Comparison of ENCODE assay signal across 15 mouse cellular contexts in genomic region chr7:128050739-128051138, GRCm38 (mm10). TPM values are rescaled to one million over a fixed set of nuclear protein-coding genes. Genes with fewer than 3 reads are reported as not detected.
DNase-seq lines count a peak whose midpoint lies in the region; ATAC-seq lines count a peak whose summit lies in the region.
"Had no signal": no experiment of that assay in that cellular context is flagged by ENCODE, and none has a peak within 500 bp of the region (broad histone marks: within the 10 kb centered on the region; RNA-seq: fewer than 3 reads in every experiment).

No protein-coding gene starts in this region.

- H3K4me2 ChIP-seq in heart, embryonic 16.5 days (ENCODE audit: low read depth, low read length), result no peak overlapping the region
- H3K4me2 ChIP-seq: midbrain, embryonic 12.5 days had no signal

- no peak overlapping the region for H3K4me3 ChIP-seq in heart, embryonic 16.5 days (ENCODE audit: low read length)
- no peak overlapping the region for H3K4me3 ChIP-seq in midbrain, embryonic 10.5 days
- H3K4me3 ChIP-seq: midbrain, embryonic 12.5 days had no signal

- 52% methylated on average over 4 of the region's 4 CpGs for WGBS in heart, embryonic 16.5 days
- 75% methylated on average over 4 of the region's 4 CpGs for WGBS in midbrain, embryonic 10.5 days

- H3K9me3 ChIP-seq in heart, embryonic 16.5 days (replicated peaks; ENCODE audit: control insufficient read depth, low read length), result no peaks in the 10 kb centered on the region
- no peaks in the 10 kb centered on the region for H3K9me3 ChIP-seq in midbrain, embryonic 10.5 days (replicated peaks)
- H3K9me3 ChIP-seq: midbrain, embryonic 12.5 days had no signal

- no peak for DNase-seq in heart, adult 8-10 months (ENCODE audit: low spot score)
- DNase-seq in A20 (ENCODE audit: low read depth, low spot score), result peak; percentile 31
- DNase-seq in ovary, postnatal 36 days (ENCODE audit: low spot score), result no peak
- DNase-seq in midbrain, embryonic 10.5 days (ENCODE audit: low spot score), result no peak
- DNase-seq in left cerebral cortex, adult 18-20 months (ENCODE audit: low spot score in 2 of 2), result no peak
- DNase-seq: cerebellum, postnatal 14 days; heart, postnatal 4 days; kidney, postnatal 14 days; left cerebral cortex, postnatal 4 days had no signal

- no peaks in the 10 kb centered on the region for H3K27me3 ChIP-seq in heart, embryonic 16.5 days (ENCODE audit: control insufficient read depth, insufficient read depth, low read length)
- no peaks in the 10 kb centered on the region for H3K27me3 ChIP-seq in midbrain, embryonic 10.5 days (ENCODE audit: low read depth, poor library complexity, severe bottlenecking)
- H3K27me3 ChIP-seq: midbrain, embryonic 12.5 days had no signal

- peak; percentile 37 for ATAC-seq in heart, embryonic 16.5 days (replicated peaks; ENCODE audit: extremely low read depth, insufficient read depth, low FRiP score)
- peak; percentile 77 for ATAC-seq in common myeloid progenitor, adult 5-6 weeks (replicated peaks; ENCODE audit: low read depth, poor library complexity, severe bottlenecking)
- ATAC-seq in megakaryocyte-erythroid progenitor cell, adult 5-6 weeks (replicated peaks; ENCODE audit: low FRiP score, low TSS enrichment, poor library complexity, severe bottlenecking), result peak; percentile 43; the same call in 1 of the 2 replicates

- H3K27ac ChIP-seq in heart, embryonic 16.5 days (ENCODE audit: low read length), result no peak overlapping the region
- H3K27ac ChIP-seq in midbrain, embryonic 10.5 days (replicated peaks), result no peak overlapping the region
- H3K27ac ChIP-seq: midbrain, embryonic 12.5 days had no signal

- H3K36me3 ChIP-seq in heart, embryonic 16.5 days (ENCODE audit: control insufficient read depth, insufficient read depth), result no peaks in the 10 kb centered on the region
- no peaks in the 10 kb centered on the region for H3K36me3 ChIP-seq in midbrain, embryonic 10.5 days
- H3K36me3 ChIP-seq: midbrain, embryonic 12.5 days had no signal

- H3K9ac ChIP-seq in heart, embryonic 16.5 days (ENCODE audit: low read length), result no peak overlapping the region
- H3K9ac ChIP-seq: midbrain, embryonic 12.5 days had no signal

- 0 out of 2 replicates have a peak, but pooled peaks cover under 1% of the 10 kb centered on the region for H3K4me1 ChIP-seq in heart, embryonic 16.5 days (ENCODE audit: control insufficient read depth, insufficient read depth, low read length)
- no peaks in the 10 kb centered on the region for H3K4me1 ChIP-seq in midbrain, embryonic 10.5 days
- H3K4me1 ChIP-seq: midbrain, embryonic 12.5 days had no signal

RNA-seq across cellular contexts. Expression of gene Itgam, which starts 11.7 kb away (rescaled TPM):
- 0.98 and 1.2 TPM in 2 replicates for polyA plus RNA-seq in heart, embryonic 16.5 days (2015; fragmentation: Nextera tagmentation; extraction: Ambion mirVana)
- total RNA-seq in heart, adult 8-10 months (2022), result 10 to 100 TPM in 1 of 4 experiments, 1 to 10 TPM in 3; 2.2 to 26.5 (median 3.1) TPM
- total RNA-seq in common myeloid progenitor, adult 5-6 weeks (2017), result 10.8 and 12.8 TPM in 2 replicates
- total RNA-seq in megakaryocyte-erythroid progenitor cell, adult 5-6 weeks (2014; fragmentation: Nextera tagmentation), result 3.2 TPM in 1 of 2 replicates, not detected in the other
- 0.95 and 2.3 TPM in 2 replicates for total RNA-seq in megakaryocyte-erythroid progenitor cell, adult 5-6 weeks (2017)
- polyA plus RNA-seq in midbrain, embryonic 10.5 days (2016; fragmentation: Nextera tagmentation; extraction: Ambion mirVana), result 0.48 and 0.68 TPM in 2 replicates
- total RNA-seq in left cerebral cortex, adult 18-20 months (2021), result 10 to 100 TPM in 1 of 2 experiments, 1 to 10 TPM in 1; 9.1 to 10.2 TPM

RNA-seq across cellular contexts. Expression of gene Gm49368, which starts 11.7 kb away (rescaled TPM):
- not detected in 2 replicates for polyA plus RNA-seq in heart, embryonic 16.5 days (2015; fragmentation: Nextera tagmentation; extraction: Ambion mirVana)
- total RNA-seq in heart, adult 8-10 months (2022), result under 1 TPM in 1 of 4 experiments, not detected in 3; 0.09 TPM
- total RNA-seq in common myeloid progenitor, adult 5-6 weeks (2017), result not detected in 2 replicates
- total RNA-seq in megakaryocyte-erythroid progenitor cell, adult 5-6 weeks (2014; fragmentation: Nextera tagmentation), result not detected in 2 replicates
- not detected in 2 replicates for total RNA-seq in megakaryocyte-erythroid progenitor cell, adult 5-6 weeks (2017)
- polyA plus RNA-seq in midbrain, embryonic 10.5 days (2016; fragmentation: Nextera tagmentation; extraction: Ambion mirVana), result not detected in 2 replicates
- total RNA-seq in left cerebral cortex, adult 18-20 months (2021), result not detected
- total RNA-seq: gastrocnemius, postnatal 4 days; heart, postnatal 4 days; left cerebral cortex, postnatal 4 days had no signal
- polyA plus RNA-seq: midbrain, embryonic 12.5 days; stomach, embryonic 14.5 days had no signal

RNA-seq across cellular contexts. Expression of gene Trim72, which starts 47.0 kb away (rescaled TPM):
- polyA plus RNA-seq in heart, embryonic 16.5 days (2015; fragmentation: Nextera tagmentation; extraction: Ambion mirVana), result 0.84 and 1.0 TPM in 2 replicates
- total RNA-seq in heart, adult 8-10 months (2022), result 100 to 1,000 TPM; 292 to 380 (median 338) TPM
- total RNA-seq in common myeloid progenitor, adult 5-6 weeks (2017), result not detected in 2 replicates
- total RNA-seq in megakaryocyte-erythroid progenitor cell, adult 5-6 weeks (2014; fragmentation: Nextera tagmentation), result not detected in 2 replicates
- total RNA-seq in megakaryocyte-erythroid progenitor cell, adult 5-6 weeks (2017), result 0.52 TPM in 1 of 2 replicates, not detected in the other
- polyA plus RNA-seq in midbrain, embryonic 10.5 days (2016; fragmentation: Nextera tagmentation; extraction: Ambion mirVana), result not detected in 2 replicates
- under 1 TPM; 0.66 to 0.72 TPM for total RNA-seq in left cerebral cortex, adult 18-20 months (2021)
- polyA plus RNA-seq: midbrain, embryonic 12.5 days had no signal

RNA-seq across cellular contexts. Expression of gene Pycard, which starts 57.1 kb away (rescaled TPM):
- polyA plus RNA-seq in heart, embryonic 16.5 days (2015; fragmentation: Nextera tagmentation; extraction: Ambion mirVana), result 60.8 and 72.1 TPM in 2 replicates
- 10 to 100 TPM in 1 of 4 experiments, 1 to 10 TPM in 3; 5.4 to 11.0 (median 7.9) TPM for total RNA-seq in heart, adult 8-10 months (2022)
- 19.8 and 27.3 TPM in 2 replicates for total RNA-seq in common myeloid progenitor, adult 5-6 weeks (2017)
- total RNA-seq in megakaryocyte-erythroid progenitor cell, adult 5-6 weeks (2014; fragmentation: Nextera tagmentation), result 41.8 and 56.1 TPM in 2 replicates
- total RNA-seq in megakaryocyte-erythroid progenitor cell, adult 5-6 weeks (2017), result 10.2 and 10.6 TPM in 2 replicates
- 6.1 and 7.5 TPM in 2 replicates for polyA plus RNA-seq in midbrain, embryonic 10.5 days (2016; fragmentation: Nextera tagmentation; extraction: Ambion mirVana)
- 1 to 10 TPM; 2.9 to 4.5 TPM for total RNA-seq in left cerebral cortex, adult 18-20 months (2021)

Comparison
In these comparisons a context has a peak if more than half of its experiments do, and no peak if none do; other contexts are left out.
1. RNA of gene Trim72, which starts 47.0 kb away (total RNA-seq): 292 to 380 TPM in heart, adult 8-10 months; 0.66 to 0.72 TPM in left cerebral cortex, adult 18-20 months, 0.52 TPM in megakaryocyte-erythroid progenitor cell, adult 5-6 weeks and not detected in common myeloid progenitor, adult 5-6 weeks; every median in the first group is over 100 times any median in the second.
2. Peak in every context shown above with its lines, with median percentiles within 50 percentile points of each other: ATAC-seq.